Mouse (Mus musculus): ENCODE results near the gene Gfy.

GRCm38 (mm10) chr7:45224826-45225225 is 45.5 kb upstream of the Gfy start:
- no peak for TF ChIP-seq POLR2A (IDR thresholded peaks at IDR 0.05; ENCODE audit: low read depth, low read length)
- no peak for TF ChIP-seq CTCF (IDR thresholded peaks at IDR 0.05; ENCODE audit: borderline replicate concordance, insufficient read depth, low read length)
